Mouse (Mus musculus) cerebellum, postnatal 36 days (tissue): Measurements from ENCODE around the gene Krtap6-5.
"Not testable (repeated sequence)": the region's sequence is repeated elsewhere in the genome, so short reads cannot be mapped to it uniquely, and the experiment has no call there.

ENCODE experiments used
- DNase-seq, 2 experiments: peaks; one replicate each; pipeline ENCODE4 v3.0.0; 2021 to 2022; ENCODE audit warnings: mixed read lengths in 2 of 2

Gene Krtap6-5

DNA sequence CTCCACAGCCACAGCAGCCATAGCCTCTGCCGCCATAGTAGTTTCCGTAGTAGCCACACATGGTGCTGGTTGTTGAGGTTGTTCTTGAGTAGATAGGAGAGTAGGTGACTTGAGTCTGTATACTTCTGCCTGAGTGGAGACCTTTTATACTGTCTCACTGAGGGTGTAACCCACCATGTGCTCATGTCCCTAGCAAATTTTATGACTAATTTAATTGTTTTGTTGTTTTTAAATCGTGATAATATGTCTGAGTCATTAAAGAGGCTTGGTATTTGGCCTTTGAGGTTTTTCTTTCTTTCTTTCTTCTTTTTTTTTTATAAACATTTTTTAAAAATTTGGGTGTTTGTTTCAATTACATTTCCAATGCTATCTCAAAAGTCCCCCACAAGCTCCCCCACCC lies at the start of gene Krtap6-5:
Krtap6-5 (minus strand) TSS at position 101 of the 400 bp plus-strand sequence.
- no peak for DNase-seq

DNA sequence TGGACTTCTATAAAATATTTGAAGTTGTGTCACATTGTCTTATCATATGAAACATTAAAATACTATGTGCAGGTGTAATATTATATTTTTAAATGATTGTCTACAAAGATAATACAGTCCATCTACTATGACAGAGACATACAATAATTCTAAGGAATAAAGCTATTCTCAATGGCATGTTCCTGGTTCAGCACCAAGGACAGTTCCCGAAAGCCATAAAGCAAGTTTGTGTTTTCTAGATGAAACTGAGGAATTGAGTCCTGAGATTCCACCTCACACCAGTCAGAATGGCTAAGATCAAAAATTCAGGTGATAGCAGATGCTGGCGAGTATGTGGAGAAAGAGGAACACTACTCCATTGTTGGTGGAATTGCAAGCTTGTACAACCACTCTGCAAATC lies 23.4 kb upstream of the Krtap6-5 start:
- DNase-seq, result not testable (repeated sequence)

DNA sequence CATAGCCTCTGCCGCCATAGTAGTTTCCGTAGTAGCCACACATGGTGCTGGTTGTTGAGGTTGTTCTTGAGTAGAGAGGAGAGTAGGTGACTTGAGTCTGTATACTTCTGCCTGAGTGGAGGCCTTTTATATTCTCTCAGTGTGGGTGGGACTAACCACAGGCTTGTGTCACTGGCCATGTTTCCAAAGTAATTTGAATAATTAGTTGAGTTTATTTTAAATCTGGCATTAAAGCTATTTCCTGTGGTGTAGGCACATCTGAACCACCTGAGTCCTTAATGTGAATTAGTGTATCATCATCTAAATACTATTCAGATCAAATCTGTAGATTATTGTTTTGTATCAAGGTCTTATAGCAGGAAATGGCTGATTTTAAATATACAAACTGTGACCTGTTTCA lies 16.2 kb upstream of the Krtap6-5 start, which contains the start of gene 1110025L11Rik:
1110025L11Rik (minus strand) TSS at position 101 of the 400 bp plus-strand sequence.
- DNase-seq, result not testable (repeated sequence)

DNA sequence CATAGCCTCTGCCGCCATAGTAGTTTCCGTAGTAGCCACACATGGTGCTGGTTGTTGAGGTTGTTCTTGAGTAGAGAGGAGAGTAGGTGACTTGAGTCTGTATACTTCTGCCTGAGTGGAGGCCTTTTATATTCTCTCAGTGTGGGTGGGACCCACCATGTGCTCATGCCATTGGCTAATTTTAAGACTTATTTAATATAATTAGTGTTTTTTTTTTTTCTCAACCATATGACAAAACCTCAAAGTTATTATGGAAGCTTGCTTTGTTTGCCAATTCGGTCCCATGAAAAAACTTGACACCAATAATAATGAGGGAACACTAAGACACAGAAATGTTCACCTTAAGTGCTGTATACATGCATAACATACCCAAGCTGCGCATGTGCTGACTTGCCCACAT lies 6.3 kb downstream of the Krtap6-5 start, which contains the start of gene Gm10228:
Gm10228 (minus strand) TSS at position 101 of the 400 bp plus-strand sequence.
- DNase-seq, result not testable (repeated sequence)

DNA sequence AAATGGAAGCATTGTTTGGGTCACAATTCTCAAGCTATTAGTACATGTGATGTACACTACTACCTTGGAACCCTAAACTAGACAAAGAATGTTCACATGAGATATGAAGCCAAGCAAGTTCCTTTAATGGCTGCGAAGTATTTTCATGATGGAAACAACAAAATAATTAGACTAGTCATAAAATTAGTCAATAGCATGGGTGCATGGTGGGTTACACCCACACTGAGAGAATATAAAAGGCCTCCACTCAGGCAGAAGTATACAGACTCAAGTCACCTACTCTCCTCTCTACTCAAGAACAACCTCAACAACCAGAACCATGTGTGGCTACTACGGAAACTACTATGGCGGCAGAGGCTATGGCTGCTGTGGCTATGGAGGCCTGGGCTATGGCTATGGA lies 16.3 kb downstream of the Krtap6-5 start, which contains the start of gene Krtap6-1:
Krtap6-1 (plus strand) TSS at position 301 of the 400 bp plus-strand sequence.
- not testable (repeated sequence) for DNase-seq

DNA sequence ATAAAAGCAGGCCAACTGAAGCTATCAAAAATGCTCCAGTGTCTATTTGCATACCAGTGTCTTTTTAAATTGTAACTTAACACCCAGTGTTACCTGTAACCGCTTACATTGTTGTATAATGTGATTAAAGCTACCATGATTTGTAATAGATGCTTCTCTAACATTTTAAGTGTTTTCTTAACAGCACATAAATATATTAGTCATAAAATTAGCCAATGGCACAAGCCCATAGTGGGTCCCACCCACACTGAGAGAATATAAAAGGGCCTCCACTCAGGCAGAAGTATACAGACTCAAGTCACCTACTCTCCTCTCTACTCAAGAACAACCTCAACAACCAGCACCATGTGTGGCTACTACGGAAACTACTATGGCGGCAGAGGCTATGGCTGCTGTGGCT lies 32.7 kb downstream of the Krtap6-5 start, which contains the start of gene Gm10229:
Gm10229 (plus strand) TSS at position 301 of the 400 bp plus-strand sequence.
- not testable (repeated sequence) for DNase-seq

DNA sequence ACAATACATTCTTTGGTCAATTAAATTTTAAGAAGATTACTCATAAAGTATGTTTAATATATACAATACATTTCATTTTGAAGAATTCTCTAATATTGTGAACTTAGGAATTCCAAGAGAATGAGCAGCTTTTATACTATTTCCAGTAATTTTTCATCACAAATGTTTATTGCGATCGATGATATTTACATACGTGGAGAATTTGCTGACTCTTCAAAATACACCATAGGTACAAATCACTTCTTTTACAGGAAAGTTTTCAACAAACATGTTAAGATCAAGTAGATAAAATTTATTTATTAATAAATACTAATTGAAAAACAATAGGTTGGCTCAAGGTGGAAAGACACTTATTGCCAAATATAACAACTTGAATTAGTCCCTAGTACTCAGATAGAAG lies 33.7 kb downstream of the Krtap6-5 start:
- no peak for DNase-seq

DNA sequence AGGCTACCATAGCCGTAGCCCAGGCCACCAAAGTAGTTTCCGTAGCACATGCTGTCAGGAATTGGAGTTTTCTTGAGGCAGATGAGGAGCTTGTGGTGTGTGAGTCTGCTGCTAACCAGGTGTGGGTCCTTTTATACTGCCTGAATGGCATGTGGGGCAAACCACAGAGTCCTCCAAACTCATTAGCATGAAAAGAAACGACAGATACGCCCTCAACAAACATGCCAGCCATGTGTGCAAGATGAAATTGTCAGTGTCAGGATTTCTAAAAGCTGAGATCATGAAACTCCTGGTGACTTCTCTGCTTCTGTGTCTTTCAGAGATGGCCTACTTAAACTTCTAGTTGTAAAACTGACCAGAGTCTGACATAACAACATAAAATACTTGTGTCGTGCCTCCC lies 37.0 kb downstream of the Krtap6-5 start, which contains the start of gene Krtap22-2:
Krtap22-2 (minus strand) TSS at position 101 of the 400 bp plus-strand sequence.
- DNase-seq, result no peak
